Mouse (Mus musculus) lung, postnatal 14 days (tissue): ENCODE measurements around the gene Snx11.
A peak's percentile ranks its signal among the peaks of the same experiment; 100 is the strongest.
"Not testable (repeated sequence)": the region's sequence is repeated elsewhere in the genome, so short reads cannot be mapped to it uniquely, and the experiment has no call there.

Source experiments
- DNase-seq: peaks from one replicate; pipeline ENCODE4 v3.0.0; 2021

Gene Snx11

DNA sequence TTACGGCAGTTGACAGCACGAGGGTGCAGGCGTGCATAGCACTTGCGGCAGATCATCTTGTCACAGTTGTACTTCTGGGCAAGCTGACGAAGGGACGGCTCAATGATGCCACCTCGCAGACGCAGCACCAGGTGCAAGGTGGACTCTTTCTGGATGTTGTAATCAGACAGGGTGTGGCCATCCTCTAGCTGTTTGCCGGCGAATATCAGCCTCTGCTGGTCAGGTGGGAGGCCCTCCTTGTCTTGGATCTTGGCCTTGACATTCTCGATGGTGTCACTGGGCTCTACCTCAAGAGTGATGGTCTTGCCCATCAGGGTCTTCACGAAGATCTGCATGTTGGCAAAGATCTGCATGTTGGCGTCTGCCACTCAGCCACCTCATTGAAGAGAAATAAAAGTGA is 18.1 kb upstream of the Snx11 start:
- no peak for DNase-seq

DNA sequence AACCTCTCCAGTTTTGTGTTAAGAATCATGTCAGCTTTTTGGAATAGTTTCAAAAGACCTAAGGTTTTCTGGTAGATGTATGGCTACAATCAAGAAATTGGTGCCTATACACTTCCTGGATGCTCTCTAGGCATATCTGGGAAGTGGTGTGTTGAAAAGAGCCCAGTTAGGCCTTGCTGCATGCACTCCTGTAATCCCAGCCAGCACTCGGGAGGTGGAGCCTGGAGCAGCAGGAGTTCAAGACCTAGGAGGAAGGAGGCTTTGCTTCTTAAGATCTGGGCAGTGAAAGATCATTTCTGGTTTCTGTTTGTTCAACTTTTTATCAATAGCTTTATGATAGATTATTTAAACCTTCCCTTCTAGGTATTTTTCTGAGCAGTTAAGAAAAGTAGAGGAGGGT is 13.3 kb upstream of the Snx11 start:
- DNase-seq, result no peak

DNA sequence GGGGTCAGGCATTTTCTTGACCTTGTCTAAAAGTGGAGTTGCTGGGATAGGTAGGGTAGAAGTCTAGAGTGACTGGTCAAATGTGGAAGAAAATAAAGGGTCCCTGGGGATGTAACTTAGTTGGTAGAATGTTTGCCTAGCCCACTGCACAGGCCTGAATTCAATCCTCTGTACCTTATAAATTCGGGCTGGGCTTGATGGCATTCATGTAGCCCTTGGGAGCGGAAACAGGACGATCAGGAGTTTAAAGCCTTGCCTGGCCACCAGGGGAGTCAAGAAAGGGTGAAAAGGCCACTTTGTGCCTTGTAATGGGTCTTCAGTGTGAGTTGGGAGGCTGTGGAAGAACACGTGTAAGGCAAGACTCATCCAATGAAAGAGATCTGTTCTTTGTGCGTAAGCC is 12.6 kb upstream of the Snx11 start:
- no peak for DNase-seq

DNA sequence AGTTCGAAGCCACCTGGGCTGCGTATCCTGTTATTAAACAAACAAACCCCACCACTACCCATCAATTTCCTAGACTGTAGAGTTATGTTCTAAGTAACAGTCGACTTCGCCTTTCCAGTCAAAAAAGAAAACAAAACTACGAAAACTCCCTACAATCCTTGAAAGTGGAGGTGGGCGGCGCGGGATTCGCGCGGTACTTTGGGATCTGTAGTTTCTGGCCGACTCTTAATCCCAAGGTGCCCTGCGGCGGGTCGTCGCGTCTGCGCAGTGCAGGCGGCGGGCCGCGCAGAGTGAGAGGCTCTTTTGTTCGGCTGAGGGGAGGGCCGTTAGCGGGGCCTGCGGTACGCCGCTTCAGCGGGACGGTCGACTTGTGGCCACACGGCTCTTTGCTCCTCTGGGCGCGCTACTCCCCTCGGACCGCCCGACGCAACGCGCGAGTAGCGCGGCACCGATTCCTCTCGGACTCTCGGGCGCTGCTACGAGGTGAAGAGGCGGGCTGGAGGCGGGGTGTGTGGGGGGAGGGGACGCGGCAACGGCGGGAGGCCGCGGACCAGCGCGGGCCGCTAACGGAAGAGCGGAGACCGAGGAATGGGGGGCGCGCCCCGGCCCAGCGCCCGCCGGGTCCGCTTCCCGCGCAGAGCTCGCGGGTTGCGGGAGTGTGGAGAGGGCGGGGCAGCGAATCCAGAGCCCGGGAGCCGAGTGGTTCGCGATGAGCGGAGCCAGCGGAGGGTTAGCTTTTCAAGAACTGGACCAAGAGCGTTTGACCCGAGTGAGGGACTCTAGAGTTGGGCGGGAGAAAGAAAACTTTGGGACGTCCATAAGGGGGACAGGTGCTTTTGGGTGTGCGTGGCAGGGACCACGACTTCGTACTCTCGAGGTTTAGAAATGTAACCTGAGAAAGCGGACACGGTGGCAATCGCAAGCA is 11.8 kb upstream of the Snx11 start, which contains the start of gene Cbx1:
TSS of gene Cbx1 (plus strand) at position 257 of the 925 bp plus-strand sequence.
- peak; percentile 90 for DNase-seq

DNA sequence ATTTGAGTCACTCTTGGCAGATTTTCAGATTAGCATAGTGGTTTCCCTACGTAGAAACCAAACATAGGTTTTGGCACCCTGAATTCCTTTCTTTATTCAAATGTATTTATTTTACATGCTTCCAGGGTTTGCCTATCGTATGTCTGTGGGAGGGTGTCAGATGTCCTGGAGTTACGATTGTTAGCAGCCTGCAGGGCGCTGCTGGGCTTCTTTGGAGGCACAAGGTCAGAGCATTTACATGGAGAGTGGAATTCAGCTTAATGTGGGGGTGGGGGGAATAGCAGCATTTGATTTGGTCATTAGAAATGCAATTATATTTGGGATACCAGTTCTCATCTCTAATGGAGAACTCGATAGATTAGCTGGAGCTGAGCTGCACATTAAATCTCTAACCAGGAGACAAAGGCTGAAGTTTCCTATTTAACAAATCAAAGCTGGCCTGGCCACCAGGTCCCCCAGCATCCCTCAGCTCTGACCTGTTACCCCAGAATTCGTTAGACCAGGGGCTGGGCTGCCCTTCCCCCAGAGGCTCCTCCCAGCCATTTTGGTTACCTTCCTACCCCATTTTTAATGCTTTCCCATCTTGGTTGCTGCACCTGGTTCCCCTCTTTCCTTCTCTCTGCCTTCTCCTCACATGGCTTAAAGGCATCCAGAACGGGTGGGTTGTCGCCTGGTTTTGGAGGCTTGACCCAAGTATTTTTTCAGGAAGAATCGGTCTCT is 9.5 kb upstream of the Snx11 start:
- DNase-seq, result no peak

DNA sequence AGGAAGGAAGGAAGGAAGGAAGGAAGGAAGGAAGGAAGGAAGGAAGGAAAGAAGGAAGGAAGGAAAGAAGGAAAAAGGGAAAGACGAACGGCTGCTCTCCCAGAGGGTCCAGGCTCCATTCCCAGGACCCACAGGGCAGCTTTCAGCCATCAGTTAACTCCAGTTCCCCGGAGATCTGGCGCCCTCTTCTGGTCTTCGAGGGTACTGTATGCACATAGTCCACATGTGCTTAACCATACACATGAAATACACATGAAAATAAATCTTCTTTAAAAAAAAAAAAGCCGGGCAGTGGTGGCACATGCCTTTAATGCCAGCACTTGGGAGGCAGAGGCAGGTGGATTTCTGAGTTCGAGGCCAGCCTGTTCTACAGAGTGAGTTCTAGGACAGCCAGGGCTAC is 7.5 kb upstream of the Snx11 start:
- DNase-seq, result peak; percentile 87

DNA sequence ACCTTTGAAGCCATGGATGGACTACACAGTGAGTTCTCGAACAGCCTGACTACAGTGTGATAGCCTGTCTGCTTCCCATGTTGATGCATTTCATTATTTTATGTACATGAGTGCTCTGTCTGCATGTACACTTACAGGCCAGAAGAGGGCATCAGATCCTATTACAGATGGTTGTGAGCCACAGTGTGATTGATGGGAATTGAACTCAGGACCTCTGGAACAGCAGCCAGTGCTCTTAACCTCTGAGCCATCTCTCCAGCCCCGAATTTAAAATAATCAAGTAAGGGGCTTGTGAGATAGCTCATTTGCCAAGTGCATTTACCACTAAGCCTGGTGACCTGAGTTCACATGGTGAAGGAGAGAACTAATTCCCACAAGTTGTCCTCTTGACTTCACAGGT is 4.1 kb upstream of the Snx11 start:
- DNase-seq, result no peak

DNA sequence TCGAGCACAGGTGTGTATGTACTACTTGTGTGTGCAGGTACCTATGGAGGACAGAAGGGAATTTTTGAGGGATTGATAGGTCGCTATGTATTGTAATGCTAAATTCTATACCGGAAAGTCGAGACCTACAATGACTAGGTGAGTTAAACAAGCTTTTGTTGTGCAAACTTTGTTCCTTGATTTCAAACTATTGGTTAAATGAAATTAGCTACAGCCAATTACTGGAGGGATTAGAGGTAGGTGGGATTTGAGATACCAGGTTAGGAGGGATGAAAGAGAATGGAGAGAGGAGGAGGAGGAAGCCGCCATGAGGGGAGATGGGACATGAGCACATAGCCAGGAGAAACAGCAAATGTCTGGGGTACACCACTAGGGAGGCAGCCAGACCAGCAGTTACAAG is 2.9 kb upstream of the Snx11 start:
- DNase-seq, result no peak

DNA sequence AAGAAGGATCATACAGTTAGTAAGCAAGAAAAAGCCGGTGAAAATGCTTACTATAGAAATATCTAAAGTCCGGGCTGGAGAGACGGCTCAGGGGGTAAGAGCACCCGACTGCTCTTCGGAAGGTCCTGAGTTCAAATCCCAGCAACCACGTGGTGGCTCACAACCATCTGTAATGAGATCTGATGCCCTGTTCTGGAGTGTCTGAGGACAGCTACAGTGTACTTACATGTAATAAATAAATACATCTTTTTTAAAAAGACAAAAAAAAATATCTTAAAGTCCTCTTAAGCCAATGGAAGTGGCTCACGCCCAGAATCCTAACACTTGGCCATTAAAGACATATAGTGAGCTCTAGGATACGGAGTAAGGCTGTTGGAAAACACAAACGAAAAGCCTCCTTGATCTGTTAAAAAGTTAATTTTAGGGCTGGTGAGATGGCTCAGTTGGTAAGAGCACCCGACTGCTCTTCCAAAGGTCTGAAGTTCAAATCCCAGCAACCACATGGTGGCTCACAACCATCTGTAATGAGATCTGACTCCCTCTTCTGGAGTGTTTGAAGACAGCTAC is 785 bp upstream of the Snx11 start:
- not testable (repeated sequence) for DNase-seq

DNA sequence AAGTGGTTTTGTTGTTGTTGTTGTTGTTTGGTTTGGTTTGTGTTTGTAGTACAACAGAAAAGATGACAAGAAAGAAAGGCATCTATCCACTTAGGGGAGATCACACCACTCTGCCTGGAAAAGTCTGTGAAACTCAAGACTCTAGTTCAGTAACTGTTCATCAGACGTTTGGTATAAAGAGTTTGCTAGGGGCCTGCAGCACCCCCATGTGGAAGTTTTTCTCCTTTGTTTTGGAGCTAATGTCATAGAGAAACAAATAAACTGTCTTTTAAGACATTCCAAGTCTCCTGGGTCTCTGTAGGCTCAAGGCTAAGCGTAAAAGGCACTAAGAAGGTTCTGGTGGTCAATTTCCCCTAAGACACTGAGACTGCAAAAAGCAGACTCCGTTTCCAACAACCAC is 1.3 kb downstream of the Snx11 start:
- DNase-seq, result no peak

DNA sequence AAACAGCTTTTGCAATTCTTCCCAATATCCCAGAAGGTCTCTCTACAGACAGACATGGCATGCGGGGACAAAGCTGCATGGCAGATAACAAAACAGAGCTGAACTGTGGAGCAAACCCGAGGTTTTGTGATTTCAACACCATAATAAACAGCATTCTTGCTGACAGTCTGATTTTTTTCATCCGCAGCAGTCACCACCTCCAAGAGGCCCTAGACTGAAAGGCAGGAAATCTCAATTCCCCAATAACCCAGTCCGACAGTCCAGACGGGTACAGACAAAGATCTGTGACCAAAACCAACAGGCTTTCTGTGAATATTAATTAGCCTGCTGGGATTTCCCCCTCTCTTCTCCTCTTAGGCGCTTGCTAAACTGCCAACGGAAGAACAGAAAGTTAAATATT is 1.7 kb downstream of the Snx11 start:
- no peak for DNase-seq

DNA sequence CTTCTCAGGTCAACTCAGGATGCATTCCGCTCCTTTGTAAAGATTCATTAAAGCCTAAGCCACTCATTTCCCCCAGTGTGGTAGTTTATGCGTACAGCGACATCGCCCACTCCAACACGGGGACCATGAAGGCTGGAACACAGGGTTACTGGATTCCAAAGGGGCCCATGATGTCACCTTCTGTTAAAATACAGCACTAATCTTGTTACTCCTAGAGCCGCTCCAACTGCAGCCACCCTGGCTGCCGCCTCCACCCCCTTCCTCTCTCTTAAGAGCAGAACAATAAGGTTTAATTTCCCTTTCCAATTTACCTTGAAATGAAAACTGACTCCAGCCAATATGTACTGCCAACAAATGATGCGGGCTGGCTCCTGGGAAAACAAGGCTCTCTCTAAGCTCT is 2.3 kb downstream of the Snx11 start:
- no peak for DNase-seq

DNA sequence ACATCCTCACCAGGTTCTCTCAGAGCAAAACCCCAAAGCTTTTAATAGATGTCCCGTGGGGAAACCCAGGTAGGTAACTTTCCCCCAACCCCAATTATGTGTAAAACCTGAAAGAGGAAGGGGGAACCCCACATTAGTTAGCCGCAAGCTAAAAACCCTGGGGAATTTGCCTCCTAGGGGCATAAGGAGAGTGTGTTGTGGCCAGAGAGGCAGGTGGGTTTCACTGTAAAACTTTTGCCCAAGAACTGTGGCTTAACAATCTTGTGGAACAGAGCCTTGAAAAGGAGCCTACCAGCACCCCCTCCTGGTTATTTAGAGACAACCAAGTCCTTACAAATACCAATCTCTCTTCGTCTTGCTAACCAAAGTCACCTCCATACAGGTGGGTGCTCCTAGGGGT is 2.8 kb downstream of the Snx11 start:
- no peak for DNase-seq

DNA sequence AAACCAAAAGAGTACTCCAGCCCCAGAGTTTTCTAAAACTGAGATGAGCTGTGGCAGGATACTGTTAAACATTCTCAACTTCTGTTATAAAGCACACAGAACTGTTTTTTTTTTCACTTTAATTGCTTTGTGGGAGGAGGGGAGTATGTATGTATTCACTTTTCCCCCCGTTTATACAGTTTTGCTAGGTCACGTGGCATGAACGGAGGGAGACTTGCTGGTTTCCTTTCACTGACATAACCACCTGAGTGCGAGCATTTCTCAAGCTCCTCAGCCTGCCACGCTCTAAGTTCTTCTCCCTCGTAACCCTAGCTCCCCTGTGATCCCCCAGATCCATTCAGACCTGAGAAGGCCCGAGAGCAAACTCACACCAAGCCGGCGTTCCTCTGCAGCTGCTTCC is 4.9 kb downstream of the Snx11 start:
- DNase-seq, result no peak

DNA sequence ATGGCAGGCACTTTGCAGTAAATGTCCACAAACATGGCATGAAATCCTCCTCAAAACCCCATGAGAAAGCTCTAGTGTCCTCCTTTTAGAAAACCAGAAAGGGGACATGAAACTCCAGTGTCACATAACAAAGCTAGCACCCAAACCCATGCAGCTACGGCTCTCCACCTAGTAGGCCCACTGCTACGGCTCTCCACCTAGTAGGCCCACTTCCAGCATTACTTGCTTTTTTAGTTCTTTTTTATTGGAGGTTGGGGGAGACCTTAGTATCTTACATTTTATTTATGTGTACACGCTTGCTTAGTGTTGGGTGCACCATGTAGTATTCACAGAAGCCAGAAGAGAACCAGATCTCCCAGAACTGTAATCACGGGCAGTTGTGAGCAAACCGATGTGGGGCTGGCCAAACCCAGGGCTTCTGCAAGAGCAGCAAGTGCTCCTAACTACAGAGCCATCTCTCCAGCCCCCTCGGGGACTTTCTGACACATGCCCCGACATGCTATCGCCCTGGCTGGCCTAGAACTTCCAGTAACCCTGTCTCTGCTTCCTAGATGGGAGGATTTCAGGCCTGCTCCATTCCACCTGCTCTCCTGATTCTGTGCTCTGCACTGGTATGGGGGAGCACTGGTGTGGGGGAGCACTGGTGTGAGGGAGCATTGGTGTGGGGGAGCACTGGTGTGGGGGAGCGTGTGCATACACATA is 5.9 kb downstream of the Snx11 start:
- DNase-seq, result no peak

DNA sequence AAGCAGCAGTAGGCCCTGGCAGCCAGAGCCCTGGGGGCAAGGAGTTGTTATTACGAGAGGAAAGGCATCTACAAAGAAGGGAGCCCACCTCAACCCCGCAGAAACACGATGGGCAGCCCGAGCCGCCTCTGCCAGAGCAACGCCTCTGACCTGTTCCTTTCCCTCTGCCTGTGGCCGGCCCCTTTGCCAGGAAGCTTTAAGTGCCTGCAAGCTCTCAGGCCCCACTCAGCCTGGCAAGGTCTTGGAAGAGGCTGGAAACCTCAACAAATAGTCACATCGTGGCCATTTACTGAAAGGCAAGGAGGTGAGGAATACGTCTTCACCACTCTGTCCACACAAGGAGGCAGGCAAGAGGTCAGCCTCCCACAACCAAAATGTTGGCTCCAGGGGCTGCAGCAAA is 9.1 kb downstream of the Snx11 start:
- peak; percentile 49 for DNase-seq

DNA sequence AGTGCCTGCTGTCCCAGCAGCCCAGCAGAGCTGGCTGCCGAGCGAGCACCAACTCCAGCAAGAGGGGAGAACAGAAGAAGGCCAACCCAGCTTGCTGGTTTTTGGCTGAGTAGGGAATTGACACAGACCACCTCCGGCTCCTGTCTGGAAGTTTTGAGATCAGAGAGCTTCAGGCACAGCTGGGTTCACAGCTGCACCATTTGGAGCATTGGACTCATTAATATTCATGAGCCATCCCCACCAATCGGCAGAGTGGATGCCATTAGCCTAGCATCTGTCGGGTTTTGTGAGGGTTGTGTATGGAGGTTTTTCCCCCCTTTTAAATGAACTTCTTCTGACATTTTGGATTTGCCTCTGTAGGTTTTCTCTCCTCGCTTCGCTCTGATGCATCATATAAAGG is 10.3 kb downstream of the Snx11 start:
- no peak for DNase-seq

DNA sequence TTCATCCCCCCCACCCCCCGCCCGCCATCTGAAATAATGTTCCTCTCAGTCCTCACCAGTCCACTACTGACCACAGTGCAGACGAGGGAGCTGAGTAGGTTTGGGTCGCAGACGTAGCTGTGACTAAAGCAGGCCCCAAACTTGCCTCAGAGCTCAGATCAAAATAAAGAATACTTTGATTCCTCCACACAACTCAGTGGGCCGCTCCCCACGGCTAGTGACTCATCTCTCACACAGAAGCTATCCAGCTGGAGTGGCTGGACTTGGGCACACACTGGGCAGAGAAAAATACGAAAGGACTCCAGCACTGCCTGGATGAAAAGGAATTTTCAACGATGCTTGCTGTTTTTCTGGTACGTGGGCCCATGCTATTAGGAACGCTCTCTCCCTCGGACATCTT is 10.8 kb downstream of the Snx11 start:
- no peak for DNase-seq

DNA sequence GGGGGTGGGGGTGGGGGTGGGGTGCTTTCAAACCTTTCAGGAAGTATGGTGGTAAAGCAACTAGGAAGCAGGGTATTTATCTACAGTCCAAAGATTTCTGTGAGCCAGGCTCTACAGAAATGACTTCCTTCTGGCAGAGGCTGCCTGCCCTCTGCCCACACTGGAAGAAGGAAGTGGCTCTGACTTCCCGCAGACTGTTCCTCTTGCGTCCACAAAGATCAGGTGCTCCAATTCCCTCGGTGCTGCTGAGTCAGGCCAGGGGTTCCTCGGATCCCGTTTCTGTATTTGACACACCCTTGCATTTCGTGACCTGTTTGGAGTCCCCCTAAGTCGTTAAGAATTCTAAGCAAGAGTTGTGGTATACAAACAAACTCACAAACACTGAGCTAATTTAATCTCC is 11.7 kb downstream of the Snx11 start:
- DNase-seq, result peak; percentile 18

DNA sequence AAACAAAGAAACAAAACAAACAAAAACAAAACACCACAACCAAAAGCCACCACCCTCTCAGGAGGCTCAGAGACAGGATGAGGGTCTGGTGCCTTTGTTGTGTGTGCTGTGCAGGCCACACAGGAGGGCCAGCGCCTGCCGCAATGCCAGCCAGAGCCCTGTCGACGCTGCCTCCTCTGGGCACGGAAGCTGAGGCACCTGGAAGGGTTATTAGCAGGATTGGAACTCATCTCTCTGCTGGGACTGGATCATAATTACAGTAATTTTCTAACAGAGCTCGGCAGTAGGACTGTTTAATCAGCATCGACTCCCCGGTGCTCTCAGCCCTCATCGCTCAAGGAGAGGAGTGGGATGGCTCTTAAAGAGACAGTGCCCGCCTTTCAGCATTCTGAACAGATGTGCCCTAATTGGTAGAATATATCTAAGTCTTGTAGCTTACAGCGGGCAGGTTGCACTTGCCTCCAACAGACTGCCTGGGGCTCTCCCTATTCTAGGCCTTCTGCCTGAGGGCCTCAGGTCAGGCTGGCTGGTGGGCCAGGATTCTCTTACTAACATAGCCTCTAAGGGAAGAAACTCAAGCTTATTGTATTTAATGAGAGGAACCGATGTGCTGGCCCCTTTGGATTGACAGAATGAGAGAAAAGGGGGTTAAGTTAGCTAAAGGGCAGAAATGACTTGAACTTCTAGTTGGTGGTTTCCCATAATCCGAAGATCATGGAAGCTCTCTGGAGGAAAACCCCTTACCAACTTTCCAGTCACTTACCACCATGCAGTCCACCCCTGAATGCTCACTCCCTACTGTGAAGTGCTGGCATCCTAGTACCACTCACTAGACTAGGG is 12.6 kb downstream of the Snx11 start:
- no peak for DNase-seq

DNA sequence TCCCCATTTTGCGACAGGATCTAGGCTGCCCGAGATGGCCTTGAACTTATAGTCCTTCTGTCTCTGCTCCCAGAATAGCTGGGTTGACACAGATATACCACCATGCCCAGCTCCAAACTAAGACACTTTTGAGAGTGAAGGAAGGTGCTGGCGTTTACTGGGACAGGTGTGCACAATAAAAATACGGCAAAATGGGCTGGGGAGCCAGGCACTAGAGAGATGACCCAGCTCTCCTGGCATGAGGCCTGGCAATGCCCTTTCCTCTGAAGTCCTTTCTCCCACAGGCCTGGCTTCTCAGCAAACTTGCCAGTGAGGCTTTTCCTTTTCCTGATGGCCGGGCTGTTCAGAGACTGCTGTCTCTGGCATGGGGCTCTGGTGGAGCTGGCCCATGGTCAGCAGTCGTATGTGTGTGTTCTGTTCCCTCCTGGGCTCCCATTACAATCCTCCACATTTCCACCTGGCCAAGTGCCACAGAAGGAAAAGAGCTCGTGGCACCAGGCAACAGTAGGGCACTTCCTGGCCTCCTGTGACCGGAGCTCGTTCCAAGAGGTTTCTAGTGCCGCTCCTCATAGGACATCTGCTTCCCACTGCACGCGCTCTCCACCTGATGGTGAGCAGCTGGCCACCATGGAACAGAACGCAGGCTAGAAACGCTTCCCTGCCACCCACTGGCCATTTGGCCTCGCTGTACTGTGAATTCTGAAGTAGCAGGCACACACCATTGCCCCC is 14.5 kb downstream of the Snx11 start:
- DNase-seq, result peak; percentile 43

DNA sequence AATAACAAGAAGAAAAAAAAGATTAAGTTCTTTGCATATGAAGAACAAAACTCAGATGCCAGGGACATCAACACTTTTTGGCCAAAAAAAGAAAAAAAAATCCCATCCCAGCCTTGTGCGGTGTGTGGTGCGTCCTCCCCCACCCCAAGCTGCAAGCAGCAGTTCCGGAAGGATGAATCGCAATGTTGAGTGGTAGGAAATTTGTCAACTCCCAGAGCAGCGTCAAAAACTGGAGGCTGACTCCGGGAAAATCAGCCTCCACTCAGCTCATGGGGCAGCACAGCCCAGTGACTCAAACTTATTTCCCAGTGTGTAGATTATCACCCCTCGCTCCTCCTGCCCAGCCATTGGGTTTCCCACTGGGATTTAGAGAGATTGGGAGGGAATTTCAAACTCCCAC is 15.4 kb downstream of the Snx11 start:
- no peak for DNase-seq
